Mouse (Mus musculus) intestine, postnatal 0 days (tissue): ENCODE data around the gene Alox12. TPM values are rescaled to one million over a fixed set of nuclear protein-coding genes. Genes with fewer than 3 reads are reported as not detected.

Source experiments
- ATAC-seq: fragments of 200-750 bp; cut with Nextera tagmentation; 2 replicates; pipeline ENCODE4 v1.8.0; 2017; ENCODE audit warnings: mild to moderate bottlenecking, moderate TSS enrichment, moderate library complexity
- H3K27ac ChIP-seq: fragments of 300-500 bp; sonication (generic); 2 replicates; pipeline ENCODE4 v1.5.1; 2014; ENCODE audit warnings: mild to moderate bottlenecking, low read depth, low read length, moderate library complexity
- H3K27me3 ChIP-seq: fragments of 300-500 bp; sonication (generic); replicated peaks from 2 replicates; pipeline ENCODE4 v1.6.1; 2014; ENCODE audit warnings: low read length, mixed read lengths; ENCODE audit not compliant: control insufficient read depth, insufficient read depth
- H3K36me3 ChIP-seq: fragments of 300-500 bp; sonication (generic); 2 replicates; pipeline ENCODE4 v1.6.1; 2014; ENCODE audit warnings: mild to moderate bottlenecking, moderate library complexity; ENCODE audit not compliant: control insufficient read depth, insufficient read depth
- H3K4me1 ChIP-seq: fragments of 300-500 bp; sonication (generic); replicated peaks from 2 replicates; pipeline ENCODE4 v1.6.1; 2014; ENCODE audit warnings: antibody characterized with exemption, low read length, mixed read lengths; ENCODE audit not compliant: control insufficient read depth, insufficient read depth
- H3K4me2 ChIP-seq: fragments of 300-500 bp; sonication (generic); replicated peaks from 2 replicates; pipeline ENCODE4 v1.6.1; 2014; ENCODE audit warnings: low read depth, mild to moderate bottlenecking, moderate library complexity
- H3K4me3 ChIP-seq: fragments of 300-500 bp; sonication (generic); 2 replicates; pipeline ENCODE4 v1.5.1; 2014; ENCODE audit warnings: low read depth, low read length
- H3K9ac ChIP-seq: fragments of 300-500 bp; sonication (generic); 2 replicates; pipeline ENCODE4 v1.6.1; 2014; ENCODE audit warnings: mild to moderate bottlenecking, low read depth, low read length
- H3K9me3 ChIP-seq: fragments of 300-500 bp; sonication (generic); 2 replicates; pipeline ENCODE4 v1.6.1; 2016; ENCODE audit warnings: mixed run types; ENCODE audit not compliant: control insufficient read depth
- CTCF ChIP-seq: sonication (generic); IDR thresholded peaks from 2 replicates; pipeline ENCODE4 v1.5.1; 2016; ENCODE audit warnings: low read depth, mild to moderate bottlenecking, control low read depth, antibody characterized with exemption, moderate library complexity
- WGBS: fragments of 180-500 bp; shearing (Covaris S2); extraction: QIAGEN DNeasy Blood & Tissue Kit; methylation state at CpG from one replicate; pipeline ENCODE4 v1.1.7; 2014; 5-methylcytosine and 5-hydroxymethylcytosine counted together
- polyA plus RNA-seq: library from polyadenylated mRNA; unstranded; fragments of >200 nt; fragmentation: Nextera tagmentation; extraction: Ambion mirVana; gene quantifications from 2 replicates; pipeline ENCODE4 v1.2.1, GENCODE M21; 2015

Gene Alox12
- polyA plus RNA-seq, 1 experiment from 2014 or later, result 0.68 TPM

DNA sequence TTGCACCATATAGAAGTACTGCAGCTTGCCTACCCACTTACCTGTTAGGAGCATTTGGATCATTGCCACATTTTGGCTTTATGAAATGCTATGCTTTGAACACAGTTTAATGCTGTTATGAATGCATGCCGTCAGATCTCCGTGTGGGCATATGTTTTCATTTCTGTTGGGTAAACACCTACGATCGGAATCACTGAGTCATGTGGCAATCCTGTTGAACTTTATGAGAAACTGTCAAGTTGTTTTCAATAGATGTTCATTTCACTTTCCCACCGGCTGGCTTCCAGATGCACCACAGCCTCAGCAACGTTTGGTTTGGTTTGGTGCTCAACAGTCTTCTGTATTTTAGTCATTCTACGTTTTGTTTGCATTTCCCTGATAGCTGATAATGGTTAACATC lies 16.5 kb upstream of the Alox12 start:
- Histone ChIP-seq H3K9me3 (no peaks in the 10 kb centered on the region), H3K9ac (no peak overlapping the region), H3K36me3 (no peaks in the 10 kb centered on the region), H3K4me2 (no peak overlapping the region), H3K4me3 (no peak overlapping the region), H3K27me3 (no peaks in the 10 kb centered on the region), H3K27ac (no peak overlapping the region), H3K4me1 (no peaks in the 10 kb centered on the region)
- WGBS, result 67% methylated on average over 7 of the region's 7 CpGs
- TF ChIP-seq CTCF, result no peak
- ATAC-seq, result no peak

DNA sequence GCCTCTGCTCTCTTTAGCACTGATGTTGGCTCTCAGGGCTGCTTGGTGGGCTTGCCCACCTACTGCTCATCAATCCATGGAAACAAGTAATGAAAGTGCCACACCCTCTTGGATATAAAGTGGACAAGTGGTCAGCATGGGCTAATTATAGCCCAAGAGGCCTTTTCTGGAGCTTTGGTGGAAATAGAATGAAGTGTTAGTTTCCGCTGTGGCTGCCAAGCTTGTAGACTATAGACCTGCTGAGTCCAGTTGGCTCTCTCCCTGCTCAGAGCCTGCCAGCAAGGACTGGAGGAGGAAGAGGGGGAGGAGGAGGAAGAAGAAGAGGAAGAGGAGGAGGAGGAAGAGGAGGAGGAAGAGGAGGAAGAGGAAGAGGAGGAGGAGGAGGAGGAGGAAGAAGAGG lies 11.3 kb upstream of the Alox12 start:
- H3K27ac ChIP-seq, result no peak overlapping the region
- no peaks in the 10 kb centered on the region for H3K9me3 ChIP-seq
- H3K36me3 ChIP-seq, result no peaks in the 10 kb centered on the region
- H3K4me2 ChIP-seq, result no peak overlapping the region
- H3K4me1 ChIP-seq, result 0 out of 2 replicates have a peak, but pooled peaks cover 6% of the 10 kb centered on the region
- no peaks in the 10 kb centered on the region for H3K27me3 ChIP-seq
- no peak for TF ChIP-seq CTCF
- no peak for ATAC-seq
- no peak overlapping the region for H3K4me3 ChIP-seq
- no peak overlapping the region for H3K9ac ChIP-seq
- WGBS, result 84% methylated on average over 1 of the region's 1 CpGs

DNA sequence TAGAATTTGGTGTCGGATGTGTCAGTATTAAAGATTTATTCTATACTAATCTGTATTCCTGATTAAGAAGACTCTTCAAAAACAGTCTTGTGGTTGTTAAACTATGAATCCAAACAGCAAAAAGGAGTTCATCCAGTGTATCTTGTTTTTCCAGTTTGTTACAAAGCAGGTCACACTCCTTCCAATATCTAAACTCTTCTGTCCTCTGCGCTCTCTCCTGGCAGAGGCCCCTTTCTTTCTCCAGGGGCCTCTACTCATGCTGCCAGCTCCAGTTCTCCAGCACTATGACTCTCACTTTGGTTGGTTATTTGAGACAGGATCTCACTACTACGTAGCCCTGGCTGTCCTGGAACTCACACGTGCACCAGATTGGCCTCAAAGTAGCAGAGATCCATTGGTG lies 10.7 kb upstream of the Alox12 start:
- Histone ChIP-seq H3K27ac (no peak overlapping the region), H3K9me3 (no peaks in the 10 kb centered on the region), H3K27me3 (no peaks in the 10 kb centered on the region), H3K4me1 (0 out of 2 replicates have a peak, but pooled peaks cover 6% of the 10 kb centered on the region), H3K4me2 (no peak overlapping the region), H3K36me3 (no peaks in the 10 kb centered on the region), H3K4me3 (no peak overlapping the region), H3K9ac (no peak overlapping the region)
- no peak for TF ChIP-seq CTCF
- WGBS, result 59% methylated on average over 4 of the region's 4 CpGs
- ATAC-seq, result no peak

DNA sequence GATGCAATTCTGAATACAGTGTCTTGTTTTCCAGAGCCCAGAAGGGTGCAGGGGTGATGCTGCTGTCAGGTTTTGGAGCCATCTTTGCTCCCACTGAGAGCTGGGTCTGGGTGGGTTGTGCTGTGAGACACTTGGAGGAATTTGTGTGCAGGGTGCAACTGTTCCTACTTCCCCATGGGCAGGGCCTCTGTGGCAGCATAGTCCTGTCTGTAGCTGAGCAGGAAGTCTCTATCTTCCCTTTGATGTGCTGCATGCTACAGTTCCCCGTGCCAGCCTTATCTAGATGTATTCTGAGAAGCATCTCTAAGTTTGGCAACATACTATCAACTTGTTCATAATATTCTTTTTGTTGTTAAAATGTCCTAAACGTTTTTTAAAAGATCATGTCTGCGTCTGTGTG lies 10.1 kb upstream of the Alox12 start:
- 38% methylated on average over 3 of the region's 3 CpGs for WGBS
- no peaks in the 10 kb centered on the region for H3K36me3 ChIP-seq
- no peaks in the 10 kb centered on the region for H3K9me3 ChIP-seq
- 0 out of 2 replicates have a peak, but pooled peaks cover 6% of the 10 kb centered on the region for H3K4me1 ChIP-seq
- no peaks in the 10 kb centered on the region for H3K27me3 ChIP-seq
- no peak for TF ChIP-seq CTCF
- H3K4me2 ChIP-seq, result no peak overlapping the region
- H3K27ac ChIP-seq, result no peak overlapping the region
- ATAC-seq, result no peak
- H3K9ac ChIP-seq, result no peak overlapping the region
- H3K4me3 ChIP-seq, result no peak overlapping the region

DNA sequence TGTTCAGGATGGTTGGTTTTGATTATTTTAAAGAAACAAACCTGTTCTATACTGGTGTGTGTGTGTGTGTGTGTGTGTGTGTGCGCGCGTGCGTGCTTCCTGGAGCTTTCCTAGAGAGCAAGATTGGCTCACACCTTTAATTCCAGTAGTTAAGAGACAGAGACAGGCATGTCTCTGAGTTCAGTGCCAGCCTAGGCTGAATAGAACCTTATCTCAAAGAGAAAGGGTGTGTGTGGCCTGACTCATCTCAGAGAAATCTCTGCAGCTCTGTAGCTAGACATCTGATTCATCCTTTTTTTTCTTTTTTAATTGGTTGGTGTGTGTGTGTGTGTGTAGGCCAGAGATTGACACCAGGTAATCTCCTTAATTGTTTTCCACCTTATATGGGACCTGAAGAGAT lies 3.9 kb upstream of the Alox12 start:
- no peak for TF ChIP-seq CTCF
- Histone ChIP-seq H3K27me3 (peaks cover 19% of the 10 kb centered on the region), H3K4me3 (no peak overlapping the region), H3K27ac (no peak overlapping the region), H3K36me3 (no peaks in the 10 kb centered on the region), H3K9ac (no peak overlapping the region), H3K9me3 (no peaks in the 10 kb centered on the region), H3K4me1 (no peaks in the 10 kb centered on the region), H3K4me2 (no peak overlapping the region)
- ATAC-seq, result no peak
- 79% methylated on average over 4 of the region's 4 CpGs for WGBS

DNA sequence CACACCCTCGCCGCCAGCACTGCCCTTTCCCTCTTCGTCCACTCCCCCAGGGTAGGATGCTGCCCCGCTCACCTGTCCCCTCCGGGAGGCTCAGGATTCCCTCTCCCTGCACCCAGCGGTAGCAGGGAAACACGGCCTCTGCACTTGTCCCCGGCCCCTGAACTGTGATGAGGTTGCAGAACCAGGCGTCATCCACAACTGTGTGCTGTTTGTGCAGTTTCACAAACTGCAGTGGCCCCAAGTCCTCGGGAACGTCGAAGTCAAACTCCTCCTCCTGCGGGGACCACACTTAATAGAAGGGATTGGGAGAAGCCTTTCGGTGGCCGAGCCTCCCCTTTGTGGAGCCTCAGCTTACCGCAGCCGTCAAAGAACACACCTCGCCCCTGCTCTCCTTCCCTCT lies 816 bp downstream of the Alox12 start:
- H3K4me1 ChIP-seq, result no peaks in the 10 kb centered on the region
- no peaks in the 10 kb centered on the region for H3K36me3 ChIP-seq
- peak overlapping the region; percentile 27 for H3K4me3 ChIP-seq
- H3K27me3 ChIP-seq, result peaks cover 32% of the 10 kb centered on the region
- TF ChIP-seq CTCF, result no peak
- peak overlapping the region; percentile 55 for H3K4me2 ChIP-seq
- no peak overlapping the region for H3K27ac ChIP-seq
- no peak overlapping the region for H3K9ac ChIP-seq
- WGBS, result 4% methylated on average over 18 of the region's 18 CpGs
- H3K9me3 ChIP-seq, result no peaks in the 10 kb centered on the region
- no peak for ATAC-seq

DNA sequence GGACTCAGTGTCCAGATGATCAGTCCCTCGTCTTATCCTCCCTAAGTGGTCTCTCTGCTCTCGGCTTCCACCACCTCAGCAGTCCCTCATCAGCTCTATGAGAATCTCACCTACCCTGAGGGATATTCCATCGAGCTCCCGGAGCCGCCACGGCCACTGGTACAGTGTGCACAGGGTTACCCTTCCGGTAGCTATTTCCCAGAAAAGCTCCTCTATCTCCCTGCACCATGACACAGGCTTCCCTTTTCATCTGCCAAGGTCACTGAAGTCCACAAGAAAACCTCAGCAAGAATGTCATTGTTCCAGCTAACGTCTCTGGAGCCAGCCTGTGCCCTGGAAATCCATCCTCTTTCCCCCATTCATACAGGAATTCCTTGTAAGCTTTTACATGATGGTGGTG lies 3.3 kb downstream of the Alox12 start:
- ATAC-seq, result no peak
- Histone ChIP-seq H3K9me3 (no peaks in the 10 kb centered on the region), H3K9ac (no peak overlapping the region), H3K4me1 (no peaks in the 10 kb centered on the region), H3K4me2 (no peak overlapping the region), H3K4me3 (no peak overlapping the region), H3K27me3 (peaks cover 32% of the 10 kb centered on the region), H3K36me3 (no peaks in the 10 kb centered on the region), H3K27ac (no peak overlapping the region)
- 78% methylated on average over 8 of the region's 8 CpGs for WGBS
- TF ChIP-seq CTCF, result no peak
